In the genomic region with DNA sequence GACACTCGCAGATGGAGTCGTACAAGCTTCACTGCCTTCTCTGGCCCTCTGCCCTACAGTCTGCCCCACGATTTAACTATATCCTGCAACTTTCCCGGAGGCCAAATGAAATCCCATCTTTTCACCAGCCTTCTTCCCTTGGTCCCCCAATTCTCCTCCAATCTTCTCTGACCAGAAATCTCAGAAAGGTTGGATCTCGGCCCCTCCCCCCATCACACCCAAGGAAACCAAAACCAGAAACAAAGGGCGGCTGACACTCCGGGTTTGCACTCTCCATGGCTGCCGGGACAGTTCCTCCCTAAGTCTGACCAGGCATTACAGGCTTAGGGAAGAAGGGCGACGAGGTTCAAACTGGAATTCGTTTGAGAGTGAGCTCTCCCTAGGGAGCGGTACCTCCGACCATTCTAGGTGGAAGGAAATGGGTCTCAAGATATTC, we compare ENCODE assay signal across 11 mouse cellular contexts. TPM values are rescaled to one million over a fixed set of nuclear protein-coding genes. Genes with fewer than 3 reads are reported as not detected.
DNase-seq lines count a peak whose midpoint lies in the region; ATAC-seq lines count a peak whose summit lies in the region.
"Had no signal": no experiment of that assay in that cellular context is flagged by ENCODE, and none has a peak within 500 bp of the region (broad histone marks: within the 10 kb centered on the region; RNA-seq: fewer than 3 reads in every experiment).

No protein-coding gene starts in this region.

- no peak for ATAC-seq in forebrain, embryonic 14.5 days
- no peak for ATAC-seq in midbrain, embryonic 11.5 days (ENCODE audit: low FRiP score)

- DNase-seq in embryo, embryonic 10.5 days (ENCODE audit: low spot score): peak; percentile 55
- no peak for DNase-seq in embryo, embryonic 10 days (ENCODE audit: low spot score)
- peak; percentile 58 for DNase-seq in R1 (ENCODE audit: low read depth, low spot score)
- DNase-seq in forebrain, embryonic 14.5 days (ENCODE audit: low spot score): peak; percentile 39
- DNase-seq in midbrain, embryonic 11.5 days (ENCODE audit: low spot score, missing footprints): peak; percentile 97
- DNase-seq in urinary bladder, postnatal 36 days (ENCODE audit: low spot score in 2 of 2): no peak
- no peak for DNase-seq in kidney, adult 9 months
- no peak for DNase-seq in thymus, postnatal 14 days

- no peaks in the 10 kb centered on the region for H3K9me3 ChIP-seq in forebrain, embryonic 14.5 days (replicated peaks; ENCODE audit: control insufficient read depth, low read length)
- H3K9me3 ChIP-seq in midbrain, embryonic 11.5 days (ENCODE audit: control insufficient read depth, low read length): no peaks in the 10 kb centered on the region

- H3K27ac ChIP-seq in forebrain, embryonic 14.5 days (ENCODE audit: low read depth, low read length): peak overlapping the region; percentile 55; the same call in 1 of the 2 replicates
- H3K27ac ChIP-seq in midbrain, embryonic 11.5 days (ENCODE audit: low read depth, low read length): peak overlapping the region; percentile 57
- H3K27ac ChIP-seq: macrophage had no signal

- H3K4me3 ChIP-seq in forebrain, embryonic 14.5 days (ENCODE audit: low read depth, low read length): peak overlapping the region; percentile 23
- H3K4me3 ChIP-seq in midbrain, embryonic 11.5 days (ENCODE audit: low read depth, low read length): peak overlapping the region; percentile 39

- H3K4me1 ChIP-seq in forebrain, embryonic 14.5 days (ENCODE audit: control insufficient read depth, insufficient read depth, low read length): peaks cover 5% of the 10 kb centered on the region; the same call in 1 of the 2 replicates
- H3K4me1 ChIP-seq in midbrain, embryonic 11.5 days (ENCODE audit: control insufficient read depth, insufficient read depth, low read length): peaks cover 13% of the 10 kb centered on the region

- peak overlapping the region; percentile 53 for H3K9ac ChIP-seq in forebrain, embryonic 14.5 days (ENCODE audit: low read length)
- H3K9ac ChIP-seq in midbrain, embryonic 11.5 days (ENCODE audit: low read length): peak overlapping the region; percentile 58

- peak overlapping the region; percentile 38 for H3K4me2 ChIP-seq in forebrain, embryonic 14.5 days (ENCODE audit: low read length)
- H3K4me2 ChIP-seq in midbrain, embryonic 11.5 days: peak overlapping the region; percentile 49

- 0% methylated on average over 13 of the region's 13 CpGs for WGBS in forebrain, embryonic 14.5 days
- WGBS in midbrain, embryonic 11.5 days: 0% methylated on average over 13 of the region's 13 CpGs

- H3K36me3 ChIP-seq in forebrain, embryonic 14.5 days (ENCODE audit: control insufficient read depth, insufficient read depth, low read length): no peaks in the 10 kb centered on the region
- H3K36me3 ChIP-seq in midbrain, embryonic 11.5 days (ENCODE audit: control insufficient read depth, insufficient read depth, low read length): no peaks in the 10 kb centered on the region

- peaks cover 89% of the 10 kb centered on the region for H3K27me3 ChIP-seq in forebrain, embryonic 14.5 days (replicated peaks; ENCODE audit: control insufficient read depth, insufficient read depth, low read length)
- H3K27me3 ChIP-seq in midbrain, embryonic 11.5 days (ENCODE audit: control insufficient read depth, insufficient read depth, low read length): peaks cover 84% of the 10 kb centered on the region

RNA-seq across cellular contexts. Expression of a gene that starts 4.1 kb away (rescaled TPM):
- polyA plus RNA-seq in forebrain, embryonic 14.5 days (2014; fragmentation: Nextera tagmentation; extraction: Ambion mirVana): 1.9 and 2.0 TPM in 2 replicates
- polyA plus RNA-seq in midbrain, embryonic 11.5 days (2014; fragmentation: Nextera tagmentation; extraction: Ambion mirVana): 10.3 and 12.4 TPM in 2 replicates
- polyA plus RNA-seq: heart, embryonic 14.5 days; macrophage; urinary bladder, adult 2 months had no signal

Comparison
In these comparisons a context has a peak if more than half of its experiments do, and no peak if none do; other contexts are left out.
1. DNase-seq: peak in embryo, embryonic 10.5 days (single experiment), R1 (single experiment), forebrain, embryonic 14.5 days (single experiment) and midbrain, embryonic 11.5 days (single experiment); none in embryo, embryonic 10 days (single experiment), urinary bladder, postnatal 36 days (0 of 2), kidney, adult 9 months (single experiment) and thymus, postnatal 14 days (single experiment).